Mouse (Mus musculus) T-helper 2 cell (primary cell): ENCODE measurements around the gene 1700016K19Rik.

Experiments
- in situ Hi-C: fragments of 300-600 bp; cut with MboI, MseI; formaldehyde crosslinking; loops from one replicate; pipeline ENCODE4 v1.15.1; 2025; ENCODE audit warnings: high pct_unique_total_duplicates

Gene 1700016K19Rik

GRCm38 (mm10) chr11:76033359-76033758, 33.6 kb downstream of the 1700016K19Rik start:
- in situ Hi-C loops: no loop called here

DNA sequence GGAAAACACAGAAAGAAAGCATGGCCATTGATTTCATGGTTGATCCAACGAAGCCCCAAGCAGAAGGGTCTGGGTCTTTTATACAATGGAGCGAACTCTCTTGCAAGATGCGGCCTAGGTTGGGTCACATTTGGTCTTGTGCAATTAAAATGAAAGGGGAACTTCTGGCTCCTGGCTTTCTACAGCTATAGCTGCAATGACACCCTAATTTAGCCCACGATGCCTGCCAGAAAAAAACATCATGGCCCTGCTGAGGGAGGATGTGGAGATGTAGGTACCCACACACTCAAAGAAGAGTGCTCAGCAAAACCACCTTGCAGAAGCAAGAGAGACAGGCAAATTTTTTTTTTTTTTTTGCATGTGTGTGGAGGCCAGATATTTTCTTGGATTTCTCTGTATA, 34.1 kb downstream of the 1700016K19Rik start:
- in situ Hi-C loops: no loop called here

- in situ Hi-C loops: no loop called here
These were observed 35.5 kb downstream of the 1700016K19Rik start for GRCm38 (mm10) chr11:76035182-76035581.

DNA sequence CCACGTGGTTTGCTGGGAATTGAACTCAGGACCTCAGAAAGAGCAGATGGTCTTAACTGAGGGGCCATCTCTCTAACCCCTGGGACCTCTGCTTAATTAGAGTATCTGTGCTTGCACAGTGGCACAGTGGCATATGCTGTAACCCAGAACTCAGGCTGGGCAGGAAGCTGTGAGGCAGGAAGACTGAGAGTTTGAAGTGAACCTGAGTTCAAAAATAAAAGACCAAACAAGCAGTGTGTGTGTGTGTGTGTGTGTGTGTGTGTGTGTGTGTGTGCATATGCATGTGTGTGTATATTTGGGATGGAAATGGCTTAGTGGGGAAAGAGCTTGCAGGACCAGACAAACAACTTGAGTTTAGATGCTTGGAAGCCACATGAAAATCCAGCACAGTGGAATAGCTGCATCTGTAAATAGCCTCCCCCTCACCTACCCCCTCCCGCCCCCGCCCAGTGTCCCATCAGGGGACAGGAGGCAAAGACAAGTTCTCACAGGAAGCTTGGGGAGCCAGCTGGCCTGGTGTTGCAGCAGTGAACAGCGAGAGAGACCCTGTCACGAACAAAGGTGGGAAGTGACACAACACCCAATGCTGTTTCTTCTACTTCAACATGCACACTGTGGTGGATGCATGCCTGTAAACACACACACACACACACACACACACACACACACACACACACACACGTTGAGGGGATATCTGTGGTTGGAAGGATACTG, 38.0 kb downstream of the 1700016K19Rik start:
- in situ Hi-C loops: no loop called here

- in situ Hi-C loops: no loop called here
These were observed 39.8 kb downstream of the 1700016K19Rik start for GRCm38 (mm10) chr11:76039271-76040053.

DNA sequence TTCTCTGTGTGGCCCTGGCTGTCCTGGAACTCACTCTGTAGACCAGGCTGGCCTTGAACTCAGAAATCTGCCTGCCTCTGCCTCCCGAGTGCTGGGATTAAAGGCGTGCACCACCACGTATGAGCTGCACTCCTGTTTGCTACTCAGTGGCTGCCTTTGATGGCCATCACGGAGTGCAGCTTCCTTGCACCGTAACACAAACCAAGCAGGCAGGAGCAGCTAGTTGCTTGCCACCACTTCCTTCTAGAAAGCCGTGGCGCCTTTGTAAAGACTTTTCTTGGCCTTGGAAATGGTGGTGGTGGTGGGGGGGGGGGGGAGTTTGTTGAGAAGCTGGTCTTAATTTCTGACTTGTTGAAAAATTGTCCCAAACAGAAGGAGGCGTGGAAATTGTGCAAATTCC, 40.4 kb downstream of the 1700016K19Rik start:
- in situ Hi-C loops: no loop called here

- in situ Hi-C loops: no loop called here
These were observed 41.2 kb downstream of the 1700016K19Rik start for GRCm38 (mm10) chr11:76040761-76041376.

DNA sequence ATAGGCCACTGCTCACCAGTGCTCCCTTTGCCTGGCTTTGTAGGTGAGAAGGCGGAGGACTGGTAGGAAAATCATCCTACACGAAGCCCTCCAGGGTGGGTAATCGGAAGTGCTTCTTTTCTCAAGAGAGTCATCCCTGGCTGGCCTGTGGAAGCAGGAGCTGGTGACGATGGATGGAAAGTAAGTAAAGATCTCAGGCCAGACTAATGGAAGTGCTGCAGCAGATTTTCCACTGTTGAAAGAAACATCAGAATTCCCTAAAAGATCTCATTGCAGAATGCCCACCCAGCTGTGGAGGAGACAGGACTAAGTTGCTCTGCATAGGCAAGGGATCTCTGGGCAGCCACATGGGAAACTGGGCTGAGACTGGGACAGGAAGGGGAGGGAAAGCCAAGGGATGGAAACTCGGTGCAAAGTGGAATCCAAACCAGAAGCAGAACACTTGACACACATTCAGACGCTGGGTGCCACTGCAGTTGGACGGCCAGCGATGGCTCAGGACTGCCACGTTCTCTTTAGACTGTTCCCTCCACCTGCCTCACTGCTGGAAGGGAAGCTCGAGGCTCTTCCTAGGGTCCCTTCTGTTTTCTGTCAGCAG, 42.4 kb downstream of the 1700016K19Rik start:
- in situ Hi-C loops: no loop called here

GRCm38 (mm10) chr11:76042882-76043281, 43.2 kb downstream of the 1700016K19Rik start:
- in situ Hi-C loops: no loop called here

DNA sequence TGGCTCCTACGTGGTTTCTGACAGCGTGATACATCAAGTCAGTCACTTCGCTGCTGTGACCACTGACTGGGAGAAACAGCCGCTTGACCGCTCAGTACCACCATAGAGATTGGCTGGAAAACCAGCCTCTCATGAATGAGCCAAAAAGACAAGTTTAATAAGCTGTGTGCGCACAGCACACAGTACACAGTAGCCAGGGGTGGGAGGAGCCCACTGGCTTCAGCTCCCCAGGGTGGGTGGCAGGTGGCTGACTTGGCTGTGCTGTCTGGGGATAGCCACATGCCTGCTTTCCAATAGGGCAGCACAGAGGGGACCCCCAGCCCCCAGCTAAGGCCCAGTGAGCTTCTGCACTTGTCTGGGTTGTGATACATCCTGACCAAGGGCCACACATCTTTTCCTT, 44.8 kb downstream of the 1700016K19Rik start:
- in situ Hi-C loops: no loop called here

DNA sequence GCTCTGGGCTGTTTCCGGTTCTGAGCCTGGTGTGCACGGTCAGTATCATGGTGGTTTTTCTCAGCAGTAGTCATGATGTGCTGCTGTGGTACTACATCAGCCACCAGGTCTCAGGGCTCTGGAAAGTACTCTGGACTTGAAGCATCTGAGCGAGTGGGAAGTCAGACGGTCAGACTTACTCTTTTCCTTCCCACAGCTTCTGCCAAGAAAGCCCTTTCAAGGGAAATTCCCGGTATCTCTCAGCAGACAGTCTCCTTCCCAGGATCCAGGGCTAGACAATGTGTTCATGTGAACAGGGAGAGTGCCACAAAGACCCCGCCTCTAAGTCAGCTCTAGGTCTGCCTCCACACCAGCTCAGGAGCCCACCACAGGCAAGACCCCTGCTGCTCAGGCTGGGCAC, 45.7 kb downstream of the 1700016K19Rik start:
- in situ Hi-C loops: no loop called here

DNA sequence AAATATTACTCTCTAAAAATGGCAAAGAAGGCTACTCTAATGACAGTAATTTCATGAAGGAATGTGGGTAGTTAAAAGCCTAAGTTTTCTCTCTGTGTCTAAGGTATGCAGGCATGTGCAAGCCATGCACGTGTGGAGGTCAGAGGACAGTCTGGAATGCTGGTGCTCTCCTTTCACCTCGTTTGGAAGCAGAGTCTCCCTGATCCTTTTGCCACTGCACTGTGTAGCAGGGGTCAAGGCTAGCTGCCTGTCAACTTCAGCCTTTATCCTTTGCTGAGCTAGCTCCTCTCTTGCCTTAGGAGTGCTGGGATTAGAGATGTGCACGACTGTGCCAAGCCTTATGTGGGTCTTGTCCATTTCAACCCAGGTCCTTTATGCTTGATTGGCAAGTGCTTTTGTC, 50.8 kb downstream of the 1700016K19Rik start:
- in situ Hi-C loops: loop anchor here (10.0 kb wide), 1 partner anchor 914 kb away; no protein-coding TSS in a partner anchor

- in situ Hi-C loops: loop anchor here (10.0 kb wide), 1 partner anchor 914 kb away; no protein-coding TSS in a partner anchor
These were observed 51.3 kb downstream of the 1700016K19Rik start for GRCm38 (mm10) chr11:76050967-76051512.

DNA sequence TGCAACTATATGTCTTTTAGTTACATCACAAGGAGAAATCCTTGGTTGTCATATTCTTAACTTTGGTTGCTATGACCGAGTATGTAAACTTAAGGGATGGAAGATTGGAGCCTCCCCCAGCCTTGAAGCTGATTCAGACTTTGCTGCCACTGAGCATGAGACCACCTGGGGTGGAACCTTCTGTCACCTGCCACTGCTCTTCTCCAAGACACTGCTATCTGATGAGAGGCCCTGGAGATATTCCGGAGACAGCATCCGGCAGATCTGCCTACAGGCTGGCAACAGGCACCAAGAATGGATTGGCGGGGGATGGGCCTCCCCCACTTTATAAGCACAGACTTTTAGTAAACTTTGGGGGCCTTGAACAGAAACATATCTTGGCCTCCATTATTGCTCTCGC, 52.8 kb downstream of the 1700016K19Rik start:
- in situ Hi-C loops: loop anchor here (10.0 kb wide), 1 partner anchor 912 kb away; no protein-coding TSS in a partner anchor
